Mouse (Mus musculus): ENCODE measurements around the gene Qtrt1. TPM values are rescaled to one million over a fixed set of nuclear protein-coding genes. Genes with fewer than 3 reads are reported as not detected.
A peak's percentile ranks its signal among the peaks of the same experiment; 100 is the strongest.
"Not testable (repeated sequence)": the region's sequence is repeated elsewhere in the genome, so short reads cannot be mapped to it uniquely, and the experiment has no call there.

Gene Qtrt1
- total RNA-seq, 2 experiments from 2014 or later, result 19.1 to 31.3 TPM

DNA sequence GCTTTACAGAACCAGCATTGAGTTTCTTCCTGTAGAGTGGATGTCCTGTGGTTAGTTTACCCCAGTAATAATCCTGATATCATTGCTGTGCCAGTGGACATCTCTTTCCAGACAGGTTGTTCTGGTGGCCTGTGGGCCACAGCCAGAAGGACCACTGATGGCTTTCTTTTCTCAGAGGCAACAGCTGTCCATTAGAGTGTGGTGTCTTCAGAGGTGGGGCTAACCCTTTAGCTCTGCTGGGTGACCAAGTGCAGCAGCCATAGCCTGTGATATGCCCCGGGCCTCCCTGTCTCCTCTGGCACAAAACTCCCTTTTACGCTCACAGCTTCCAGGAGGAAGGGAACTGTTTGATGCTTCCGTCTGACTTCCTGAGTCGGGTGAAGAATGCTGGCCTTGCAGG, 32.9 kb downstream of the Qtrt1 start:
- intact Hi-C loops (cut with DNase I), result no loop called here

GRCm38 (mm10) chr9:21445081-21445744, 33.6 kb downstream of the Qtrt1 start:
- intact Hi-C loops (cut with DNase I), result no loop called here

More for the DNA sequence above, 32.9 kb downstream of the Qtrt1 start:
- no peak for DNase-seq (ENCODE audit: low spot score in 2 of 2)

GRCm38 (mm10) chr9:21447778-21448177, 36.1 kb downstream of the Qtrt1 start:
- intact Hi-C loops (cut with DNase I), result no loop called here
- no peak for DNase-seq (ENCODE audit: low spot score in 2 of 2)

More at GRCm38 (mm10) chr9:21445081-21445744, 33.6 kb downstream of the Qtrt1 start:
- no peak for DNase-seq (ENCODE audit: low spot score in 2 of 2)

GRCm38 (mm10) chr9:21449710-21450109, 38.1 kb downstream of the Qtrt1 start:
- intact Hi-C loops (cut with DNase I), result no loop called here
- no peak for DNase-seq (ENCODE audit: low spot score in 2 of 2)

- DNase-seq (ENCODE audit: low spot score in 2 of 2), result no peak
- intact Hi-C loops (cut with DNase I), result no loop called here
Observed at GRCm38 (mm10) chr9:21450270-21450669, 38.6 kb downstream of the Qtrt1 start.

DNA sequence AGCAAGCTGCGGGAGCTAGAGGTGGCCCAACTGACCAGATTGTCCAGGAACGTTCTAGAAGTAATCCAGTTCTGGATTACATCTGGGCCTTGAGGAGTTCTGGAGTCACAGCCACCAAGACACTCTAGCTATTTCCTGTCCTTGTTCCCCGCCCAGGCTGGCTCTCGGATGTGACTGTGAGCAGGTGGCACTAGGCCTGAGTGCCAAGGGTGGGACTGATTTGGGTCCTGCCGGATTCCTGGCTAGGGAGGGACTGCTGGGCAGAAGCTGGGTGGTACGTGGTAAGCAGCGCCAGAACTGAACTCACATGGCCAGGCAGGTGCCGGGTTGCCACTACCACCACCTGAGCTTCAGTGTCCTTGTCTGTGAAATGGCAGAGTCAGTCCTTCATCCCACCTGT, 39.8 kb downstream of the Qtrt1 start:
- no peak for DNase-seq (ENCODE audit: low spot score in 2 of 2)
- intact Hi-C loops (cut with DNase I), result no loop called here

GRCm38 (mm10) chr9:21451870-21452269, 40.2 kb downstream of the Qtrt1 start:
- intact Hi-C loops (cut with DNase I), result no loop called here
- no peak for DNase-seq (ENCODE audit: low spot score in 2 of 2)

- intact Hi-C loops (cut with DNase I), result no loop called here
Observed at GRCm38 (mm10) chr9:21453003-21453402, 41.4 kb downstream of the Qtrt1 start.

DNA sequence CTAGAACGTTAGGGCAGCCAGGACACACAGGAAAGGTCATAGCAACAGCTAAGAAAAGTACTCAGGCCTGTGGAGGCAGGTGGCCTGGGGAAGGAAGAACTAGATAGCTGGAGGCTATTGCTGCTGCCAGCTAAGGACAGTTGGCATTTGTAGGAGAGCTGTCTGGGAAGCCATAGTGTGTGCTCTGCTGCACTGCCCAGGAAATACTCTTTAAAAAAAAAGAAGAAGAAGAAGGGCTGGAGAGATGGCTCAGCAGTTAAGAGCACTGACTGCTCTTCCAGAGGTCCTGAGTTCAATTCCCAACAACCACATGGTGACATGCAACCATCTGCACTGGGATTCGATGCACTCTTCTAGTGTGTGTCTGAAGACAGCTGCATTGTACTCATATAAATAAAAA, 41.8 kb downstream of the Qtrt1 start:
- no peak for DNase-seq (ENCODE audit: low spot score in 2 of 2)
- intact Hi-C loops (cut with DNase I), result no loop called here

More at GRCm38 (mm10) chr9:21453003-21453402, 41.4 kb downstream of the Qtrt1 start:
- DNase-seq (ENCODE audit: low spot score in 2 of 2), result no peak

DNA sequence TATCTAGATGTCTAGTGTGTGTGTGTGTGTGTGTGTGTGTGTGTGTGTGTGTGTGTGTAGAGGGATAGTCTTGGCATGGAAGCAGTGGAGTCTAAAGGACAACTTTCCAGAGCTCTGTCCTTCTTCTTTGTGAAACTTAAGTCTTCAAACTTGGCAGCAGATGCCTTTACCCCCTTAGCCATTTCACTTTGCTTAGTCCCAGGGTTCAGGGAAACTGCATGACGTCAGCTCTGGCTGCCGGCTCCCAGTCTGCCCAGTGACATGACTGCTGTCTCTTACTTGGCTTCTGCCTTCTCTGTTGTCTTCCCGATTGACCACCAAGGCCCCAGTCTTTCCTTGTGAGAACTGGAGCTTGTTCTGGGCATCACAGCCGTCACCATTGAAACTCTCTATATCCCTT, 42.9 kb downstream of the Qtrt1 start:
- no peak for DNase-seq (ENCODE audit: low spot score in 2 of 2)
- intact Hi-C loops (cut with DNase I), result no loop called here

DNA sequence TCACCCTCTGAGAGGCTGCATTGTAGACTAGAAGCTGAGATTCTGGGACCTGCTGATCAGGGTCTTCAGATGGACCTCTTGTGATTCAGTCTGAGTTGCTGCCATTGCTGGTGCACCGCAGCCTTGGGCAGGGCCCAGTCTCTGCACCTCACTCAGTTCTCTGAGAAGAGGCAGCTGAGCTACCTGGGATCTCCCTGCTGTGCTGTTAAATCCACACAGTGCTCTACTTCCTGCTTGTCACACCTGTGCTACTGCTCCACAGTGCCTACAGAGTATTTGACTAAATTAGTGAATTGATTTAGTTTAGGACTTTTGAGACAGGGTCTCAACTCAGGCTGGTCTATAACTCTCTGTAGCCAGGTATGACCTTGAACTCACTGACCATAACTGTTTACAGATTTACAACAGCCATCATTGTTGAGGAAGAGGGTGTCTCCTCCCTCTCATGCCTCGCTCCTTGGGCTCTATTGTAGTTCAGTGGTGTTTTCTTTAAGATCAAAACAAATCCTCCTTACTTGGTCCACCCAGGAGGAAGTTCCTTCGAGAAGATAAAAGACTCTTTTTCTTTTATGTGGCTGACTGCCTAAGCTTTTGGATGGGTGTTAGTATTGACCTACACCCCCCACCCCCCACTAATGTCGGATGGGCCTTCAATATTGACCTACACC, 43.6 kb downstream of the Qtrt1 start:
- no peak for DNase-seq (ENCODE audit: low spot score in 2 of 2)
- intact Hi-C loops (cut with DNase I), result no loop called here

- intact Hi-C loops (cut with DNase I), result no loop called here
- DNase-seq (ENCODE audit: low spot score in 2 of 2), result no peak
Observed at GRCm38 (mm10) chr9:21456246-21456929, 44.8 kb downstream of the Qtrt1 start.

DNA sequence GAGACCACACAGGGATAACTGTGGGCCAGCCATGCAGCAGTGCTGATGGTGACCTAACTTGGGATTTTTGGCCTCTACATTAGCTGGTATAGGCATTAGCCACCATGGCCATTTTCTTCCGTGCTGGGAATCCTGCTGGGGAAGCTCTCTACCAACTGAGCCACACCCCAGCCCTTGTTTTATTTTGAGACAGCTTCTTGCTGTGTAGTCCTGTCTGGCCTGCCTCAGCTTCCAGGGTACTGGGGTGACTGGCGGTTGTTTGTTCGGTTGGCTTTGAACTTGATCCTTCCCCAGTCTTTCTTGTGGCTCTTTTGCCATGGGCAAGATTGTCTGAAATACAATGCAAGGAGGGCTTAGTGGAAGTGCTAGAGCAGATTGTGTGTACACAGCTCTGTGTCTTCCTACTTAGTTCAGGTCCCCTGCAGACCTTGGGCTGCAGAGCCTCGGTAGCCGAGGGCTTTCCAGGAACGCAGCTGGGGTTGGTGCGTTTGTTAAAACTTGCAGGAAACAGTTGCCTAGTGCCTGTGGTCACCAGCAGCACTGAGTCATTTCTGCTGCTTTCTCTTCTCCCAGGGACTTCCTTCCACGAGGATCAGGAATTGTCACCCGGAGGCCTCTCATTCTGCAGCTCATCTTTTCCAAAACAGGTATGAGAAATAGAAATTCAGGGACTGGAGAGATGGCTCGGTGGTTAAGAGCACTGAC, 45.4 kb downstream of the Qtrt1 start:
- no peak for DNase-seq (ENCODE audit: low spot score in 2 of 2)

GRCm38 (mm10) chr9:21458821-21459220, 47.2 kb downstream of the Qtrt1 start:
- no peak for DNase-seq (ENCODE audit: low spot score in 2 of 2)
- intact Hi-C loops (cut with DNase I), result no loop called here

More for the DNA sequence above, 45.4 kb downstream of the Qtrt1 start:
- intact Hi-C loops (cut with DNase I), result no loop called here

GRCm38 (mm10) chr9:21460400-21460940, 48.8 kb downstream of the Qtrt1 start:
- intact Hi-C loops (cut with DNase I), result no loop called here

GRCm38 (mm10) chr9:21463138-21463590, 51.5 kb downstream of the Qtrt1 start:
- peak; percentile 43 to 49 for DNase-seq (ENCODE audit: low spot score in 2 of 2)
- intact Hi-C loops (cut with DNase I), result loop anchor here (2.0 kb wide), 1 partner anchor 38 kb away; the partner anchor contains the start of gene Dnm2

More at GRCm38 (mm10) chr9:21460400-21460940, 48.8 kb downstream of the Qtrt1 start:
- DNase-seq (ENCODE audit: low spot score in 2 of 2), result no peak

GRCm38 (mm10) chr9:21463766-21464564, 52.3 kb downstream of the Qtrt1 start:
- no peak for DNase-seq (ENCODE audit: low spot score in 2 of 2)
- intact Hi-C loops (cut with DNase I), result loop anchor here (2.0 kb wide), 1 partner anchor 39 kb away; the partner anchor contains the start of gene Dnm2

- DNase-seq (ENCODE audit: low spot score in 2 of 2); intact Hi-C loops (cut with DNase I): not testable (repeated sequence)
Observed at GRCm38 (mm10) chr9:21464565-21464928, 52.9 kb downstream of the Qtrt1 start.

All from left cerebral cortex, postnatal 36 days (tissue).